Mouse (Mus musculus) forebrain, embryonic 14.5 days (tissue): ENCODE results near the gene Triml2. TPM values are rescaled to one million over a fixed set of nuclear protein-coding genes. Genes with fewer than 3 reads are reported as not detected.
A peak's percentile ranks its signal among the peaks of the same experiment; 100 is the strongest.

Experiments
- ATAC-seq: fragments of 200-750 bp; cut with Nextera tagmentation; 2 replicates; pipeline ENCODE4 v1.8.0; 2017; ENCODE audit warnings: mild to moderate bottlenecking, moderate library complexity
- DNase-seq: peaks from one replicate; pipeline ENCODE4 v3.0.0-alpha.2; 2015; ENCODE audit warnings: low spot score
- H3K27ac ChIP-seq: fragments of 300-500 bp; sonication (generic); 2 replicates; pipeline ENCODE4 v1.5.1; 2014; ENCODE audit warnings: low read depth, mild to moderate bottlenecking, control low read depth, low read length, moderate library complexity
- H3K27me3 ChIP-seq: fragments of 300-500 bp; sonication (generic); replicated peaks from 2 replicates; pipeline ENCODE4 v1.6.1; 2014; ENCODE audit warnings: low read length, control low read depth, mixed read lengths; ENCODE audit not compliant: control insufficient read depth, insufficient read depth
- H3K36me3 ChIP-seq: fragments of 300-500 bp; sonication (generic); 2 replicates; pipeline ENCODE4 v1.6.1; 2014; ENCODE audit warnings: low read length, control low read depth; ENCODE audit not compliant: control insufficient read depth, insufficient read depth
- H3K4me1 ChIP-seq: fragments of 300-500 bp; sonication (generic); 2 replicates; pipeline ENCODE4 v1.6.1; 2014; ENCODE audit warnings: antibody characterized with exemption, low read length, control low read depth; ENCODE audit not compliant: control insufficient read depth, insufficient read depth
- H3K4me2 ChIP-seq: fragments of 300-500 bp; sonication (generic); 2 replicates; pipeline ENCODE4 v1.6.1; 2014; ENCODE audit warnings: mild to moderate bottlenecking, control low read depth, low read length
- H3K4me3 ChIP-seq: fragments of 300-500 bp; sonication (generic); 2 replicates; pipeline ENCODE4 v1.5.1; 2014; ENCODE audit warnings: low read depth, low read length, control low read depth
- H3K9ac ChIP-seq: fragments of 300-500 bp; sonication (generic); 2 replicates; pipeline ENCODE4 v1.6.1; 2014; ENCODE audit warnings: mild to moderate bottlenecking, low read length, control low read depth, moderate library complexity
- H3K9me3 ChIP-seq: fragments of 300-500 bp; sonication (generic); replicated peaks from 2 replicates; pipeline ENCODE4 v1.6.1; 2016; ENCODE audit warnings: low read length, control low read depth, mixed read lengths; ENCODE audit not compliant: control insufficient read depth
- WGBS: fragments of 180-500 bp; shearing (Covaris S2); extraction: QIAGEN DNeasy Blood & Tissue Kit; methylation state at CpG from one replicate; pipeline ENCODE4 v1.1.7; 2014; 5-methylcytosine and 5-hydroxymethylcytosine counted together
- polyA plus RNA-seq: library from polyadenylated mRNA; unstranded; fragments of >200 nt; fragmentation: Nextera tagmentation; extraction: Ambion mirVana; gene quantifications from 2 replicates; pipeline ENCODE4 v1.2.1, GENCODE M21; 2014

Gene Triml2
- not detected in 2 replicates for polyA plus RNA-seq

DNA sequence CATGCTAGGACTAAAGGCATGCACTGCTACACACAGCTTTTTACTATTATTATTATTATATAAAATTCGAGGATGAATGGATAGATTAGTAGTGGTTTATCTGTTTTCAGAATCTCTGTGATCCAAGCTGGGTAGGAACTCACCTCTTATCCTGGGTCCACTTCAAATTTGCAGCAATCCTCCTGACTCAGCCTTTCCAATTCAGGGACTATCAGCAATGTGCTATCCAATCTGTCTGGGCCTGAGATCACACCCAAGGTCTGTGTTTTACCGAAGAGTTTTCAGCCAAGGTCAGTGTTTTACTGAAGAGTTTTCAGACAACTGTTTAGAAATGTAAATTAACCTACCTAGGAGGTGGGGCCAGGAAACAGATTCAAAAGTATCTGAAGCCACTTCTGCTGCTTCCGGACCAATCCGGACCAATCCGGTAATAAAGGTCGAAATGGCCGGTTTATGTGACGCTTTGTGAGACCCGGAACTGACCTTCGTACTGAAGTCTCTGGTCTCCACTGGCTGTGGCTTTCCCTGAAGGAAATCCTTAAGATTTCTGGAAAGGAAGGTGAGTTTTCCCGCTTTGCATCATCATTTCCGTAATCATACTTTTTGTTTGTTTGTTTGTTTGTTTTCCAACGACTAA, at the start of gene Triml2:
Gene Triml2, plus strand, starts transcription at position 488 of the 637 bp plus-strand sequence.
- H3K9me3 ChIP-seq: no peaks in the 10 kb centered on the region
- no peak within 1 kb of the TSS for H3K27ac ChIP-seq
- no peak for ATAC-seq
- no peaks in the 10 kb centered on the region for H3K4me1 ChIP-seq
- H3K4me2 ChIP-seq: no peak within 1 kb of the TSS
- no peak within 1 kb of the TSS for H3K4me3 ChIP-seq
- no peaks in the 10 kb centered on the region for H3K27me3 ChIP-seq
- DNase-seq: no peak
- WGBS: 94% methylated on average over 13 of the region's 13 CpGs
- no peak within 1 kb of the TSS for H3K9ac ChIP-seq
- no peaks in the 10 kb centered on the region for H3K36me3 ChIP-seq

DNA sequence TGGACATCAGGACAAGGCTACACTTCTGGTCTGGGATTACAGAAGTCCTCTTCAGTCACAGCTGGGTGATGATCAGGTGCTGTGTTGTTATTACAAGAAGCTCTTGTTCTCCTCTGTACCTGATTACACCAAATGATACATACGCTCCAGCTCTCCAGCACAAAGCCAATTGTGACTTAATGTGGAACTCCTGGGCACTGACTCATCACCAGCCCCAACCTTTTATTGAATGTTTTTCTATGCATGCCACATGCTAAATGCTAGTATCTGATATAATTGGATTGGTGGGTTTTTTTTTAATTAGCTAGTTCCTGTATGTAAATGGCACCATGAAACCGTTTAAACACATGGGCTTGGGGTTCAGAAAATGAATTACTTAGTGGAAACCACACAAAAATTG, 39.0 kb upstream of the Triml2 start, which contains the start of gene Triml1:
Gene Triml1, minus strand, starts transcription at position 101 of the 400 bp plus-strand sequence.
- no peak for ATAC-seq
- DNase-seq: no peak
- no peak within 1 kb of the TSS for H3K9ac ChIP-seq
- no peaks in the 10 kb centered on the region for H3K27me3 ChIP-seq
- no peak within 1 kb of the TSS for H3K27ac ChIP-seq
- H3K4me1 ChIP-seq: no peaks in the 10 kb centered on the region
- H3K36me3 ChIP-seq: no peaks in the 10 kb centered on the region
- no peak within 1 kb of the TSS for H3K4me3 ChIP-seq
- H3K4me2 ChIP-seq: no peak within 1 kb of the TSS
- H3K9me3 ChIP-seq: no peaks in the 10 kb centered on the region
- WGBS: 76% methylated on average over 2 of the region's 2 CpGs

DNA sequence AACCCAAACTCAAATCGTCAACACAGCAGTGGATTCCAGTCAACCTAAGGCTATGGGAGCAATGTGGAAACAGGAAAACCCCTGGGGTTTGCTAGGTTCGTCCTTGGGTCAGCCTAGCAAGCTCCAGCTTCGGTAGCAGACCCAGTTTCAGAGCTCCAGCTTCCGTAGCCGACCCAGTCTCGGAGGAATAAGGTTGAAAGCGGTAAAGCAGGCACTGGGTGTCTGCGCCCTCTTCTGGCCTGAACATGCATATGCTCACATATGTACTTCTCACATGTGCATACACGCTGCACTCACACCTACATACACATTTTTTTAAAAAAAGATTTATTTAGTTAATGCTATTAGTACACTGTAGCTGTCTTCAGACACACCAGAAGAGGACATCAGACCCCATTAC, 31.0 kb upstream of the Triml2 start:
- ATAC-seq: no peak
- WGBS: 90% methylated on average over 9 of the region's 9 CpGs
- no peak overlapping the region for H3K4me3 ChIP-seq
- H3K4me1 ChIP-seq: no peaks in the 10 kb centered on the region
- no peaks in the 10 kb centered on the region for H3K27me3 ChIP-seq
- no peaks in the 10 kb centered on the region for H3K9me3 ChIP-seq
- no peak overlapping the region for H3K9ac ChIP-seq
- no peak for DNase-seq
- no peak overlapping the region for H3K4me2 ChIP-seq
- no peak overlapping the region for H3K27ac ChIP-seq
- no peaks in the 10 kb centered on the region for H3K36me3 ChIP-seq

DNA sequence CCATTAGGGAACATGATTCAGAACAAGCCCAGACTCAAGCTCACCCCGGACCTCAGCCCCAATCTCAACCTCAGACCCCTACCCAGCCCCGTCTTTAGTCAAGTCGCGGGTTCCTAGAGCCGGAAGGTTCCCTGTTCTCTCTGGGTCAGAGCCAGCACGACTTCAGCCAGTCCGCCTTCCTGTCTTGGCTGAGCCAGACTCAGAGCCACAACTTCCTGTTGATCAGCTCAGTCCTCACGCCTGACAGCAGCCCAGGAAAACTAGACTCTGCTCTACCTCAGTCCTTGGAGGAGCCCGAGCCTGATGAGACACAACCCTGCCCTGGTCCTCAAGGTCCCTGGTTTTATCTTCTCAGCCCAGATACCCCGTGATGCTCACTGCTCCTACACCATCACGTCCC, 17.1 kb upstream of the Triml2 start:
- Histone ChIP-seq H3K4me3 (no peak overlapping the region), H3K4me2 (no peak overlapping the region), H3K9ac (no peak overlapping the region), H3K4me1 (no peaks in the 10 kb centered on the region), H3K9me3 (no peaks in the 10 kb centered on the region), H3K27ac (no peak overlapping the region), H3K27me3 (no peaks in the 10 kb centered on the region), H3K36me3 (no peaks in the 10 kb centered on the region)
- WGBS: 91% methylated on average over 11 of the region's 11 CpGs
- no peak for ATAC-seq
- DNase-seq: no peak

- no peak for ATAC-seq
Measured at GRCm38 (mm10) chr8:43164453-43164852, 15.9 kb upstream of the Triml2 start.

GRCm38 (mm10) chr8:43168083-43168482, 12.3 kb upstream of the Triml2 start:
- no peak overlapping the region for H3K4me3 ChIP-seq
- H3K9me3 ChIP-seq: no peaks in the 10 kb centered on the region
- H3K27me3 ChIP-seq: no peaks in the 10 kb centered on the region
- no peak overlapping the region for H3K27ac ChIP-seq
- WGBS: 96% methylated on average over 4 of the region's 4 CpGs
- no peaks in the 10 kb centered on the region for H3K4me1 ChIP-seq
- no peak overlapping the region for H3K4me2 ChIP-seq
- no peaks in the 10 kb centered on the region for H3K36me3 ChIP-seq
- DNase-seq (no peak), ATAC-seq (no peak)
- H3K9ac ChIP-seq: no peak overlapping the region

More at GRCm38 (mm10) chr8:43164453-43164852, 15.9 kb upstream of the Triml2 start:
- no peak for DNase-seq
- Histone ChIP-seq H3K4me2 (no peak overlapping the region), H3K27me3 (no peaks in the 10 kb centered on the region), H3K4me3 (no peak overlapping the region), H3K27ac (no peak overlapping the region), H3K36me3 (no peaks in the 10 kb centered on the region), H3K9ac (no peak overlapping the region), H3K4me1 (no peaks in the 10 kb centered on the region), H3K9me3 (no peaks in the 10 kb centered on the region)
- 80% methylated on average over 3 of the region's 3 CpGs for WGBS

GRCm38 (mm10) chr8:43169249-43169755, 11.0 kb upstream of the Triml2 start:
- H3K27me3 ChIP-seq: no peaks in the 10 kb centered on the region
- no peaks in the 10 kb centered on the region for H3K36me3 ChIP-seq
- 82% methylated on average over 6 of the region's 6 CpGs for WGBS
- ATAC-seq (no peak), DNase-seq (no peak)
- H3K4me3 ChIP-seq: no peak overlapping the region
- no peaks in the 10 kb centered on the region for H3K4me1 ChIP-seq
- no peak overlapping the region for H3K4me2 ChIP-seq
- no peak overlapping the region for H3K9ac ChIP-seq
- no peak overlapping the region for H3K27ac ChIP-seq
- H3K9me3 ChIP-seq: no peaks in the 10 kb centered on the region

DNA sequence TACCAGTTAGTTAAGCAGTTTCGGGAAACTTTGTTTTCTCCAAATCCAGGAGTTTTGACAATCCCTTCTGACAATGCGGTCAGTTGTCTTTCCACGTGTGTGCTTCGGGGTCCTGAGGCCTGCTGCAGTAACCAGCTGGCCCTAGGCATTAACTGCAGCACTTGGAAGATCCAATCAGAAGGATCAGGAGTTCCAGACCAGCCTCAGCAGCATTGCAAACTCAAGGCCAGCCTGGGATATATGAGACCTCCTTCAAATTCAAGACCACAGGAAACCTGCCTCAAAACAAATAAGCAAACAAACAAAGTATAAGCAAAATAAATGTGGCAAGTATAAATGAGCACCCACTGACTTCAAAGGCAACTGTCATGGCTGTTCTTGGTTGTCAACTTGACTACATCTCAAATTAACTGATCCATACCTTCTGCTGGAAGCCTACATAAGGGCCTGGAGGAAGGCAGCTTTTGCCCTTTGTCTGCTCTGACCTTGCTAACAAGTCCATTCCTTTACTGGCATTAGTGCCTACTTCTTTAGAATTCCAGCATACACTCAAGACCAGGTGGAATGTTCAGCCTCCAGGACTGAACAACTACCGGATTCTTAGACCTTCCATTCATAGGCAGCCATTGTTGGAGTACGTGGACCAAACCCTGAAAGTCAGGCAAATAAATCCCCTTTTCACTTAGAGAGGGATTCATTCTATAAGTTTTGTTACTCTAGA, 3.4 kb upstream of the Triml2 start:
- H3K4me2 ChIP-seq: no peak overlapping the region
- H3K9ac ChIP-seq: no peak overlapping the region
- H3K4me3 ChIP-seq: no peak overlapping the region
- WGBS: 93% methylated on average over 6 of the region's 6 CpGs
- no peak overlapping the region for H3K27ac ChIP-seq
- no peak for DNase-seq
- H3K4me1 ChIP-seq: no peaks in the 10 kb centered on the region
- no peaks in the 10 kb centered on the region for H3K36me3 ChIP-seq
- no peak for ATAC-seq
- H3K27me3 ChIP-seq: no peaks in the 10 kb centered on the region
- no peaks in the 10 kb centered on the region for H3K9me3 ChIP-seq

DNA sequence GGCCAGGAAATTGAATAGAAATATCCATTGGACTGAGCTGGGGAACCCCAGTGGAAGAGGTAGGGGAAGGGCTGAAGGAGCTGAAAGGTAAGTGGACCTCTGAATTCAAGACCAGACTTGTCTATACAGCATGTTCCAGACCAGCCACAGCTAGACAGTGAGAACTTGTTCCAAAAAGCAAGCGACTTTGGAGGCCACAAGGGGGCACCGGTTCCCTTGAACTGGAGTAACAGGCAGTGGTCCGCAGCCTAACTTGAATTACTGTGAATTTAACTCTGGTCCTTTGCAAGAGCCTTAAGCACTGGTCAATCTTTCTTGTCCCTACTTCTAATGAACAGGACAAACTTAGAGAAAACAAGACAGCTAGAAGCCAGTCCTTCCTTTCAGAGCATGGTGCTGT, 2.1 kb upstream of the Triml2 start:
- no peaks in the 10 kb centered on the region for H3K9me3 ChIP-seq
- WGBS: 54% methylated on average over 3 of the region's 3 CpGs
- H3K4me3 ChIP-seq: no peak overlapping the region
- peak; percentile 3 for DNase-seq
- no peaks in the 10 kb centered on the region for H3K4me1 ChIP-seq
- H3K4me2 ChIP-seq: no peak overlapping the region
- no peak overlapping the region for H3K27ac ChIP-seq
- no peaks in the 10 kb centered on the region for H3K36me3 ChIP-seq
- ATAC-seq: no peak
- H3K9ac ChIP-seq: no peak overlapping the region
- H3K27me3 ChIP-seq: no peaks in the 10 kb centered on the region
